Mouse (Mus musculus) neural tube, embryonic 11.5 days (tissue): ENCODE data around the gene Atf4. TPM values are rescaled to one million over a fixed set of nuclear protein-coding genes. Genes with fewer than 3 reads are reported as not detected.

Source experiments
- ATAC-seq: fragments of 200-750 bp; cut with Nextera tagmentation; 2 replicates; pipeline ENCODE4 v1.8.0; 2017; ENCODE audit warnings: moderate number of reproducible peaks, mild to moderate bottlenecking, moderate TSS enrichment, moderate library complexity; ENCODE audit not compliant: insufficient read depth, low FRiP score, low TSS enrichment
- DNase-seq: peaks from one replicate; pipeline ENCODE4 v3.0.0-alpha.2; 2015; ENCODE audit warnings: low spot score
- H3K27ac ChIP-seq: fragments of 300-500 bp; sonication (generic); 2 replicates; pipeline ENCODE4 v1.5.1; 2014; ENCODE audit warnings: low read depth, mild to moderate bottlenecking, low read length
- H3K27me3 ChIP-seq: fragments of 300-500 bp; sonication (generic); 2 replicates; pipeline ENCODE4 v1.6.1; 2014; ENCODE audit warnings: mild to moderate bottlenecking, low read length, mixed read lengths; ENCODE audit not compliant: control insufficient read depth, insufficient read depth
- H3K36me3 ChIP-seq: fragments of 300-500 bp; sonication (generic); 2 replicates; pipeline ENCODE4 v1.6.1; 2014; ENCODE audit warnings: mild to moderate bottlenecking, low read length, moderate library complexity, mixed read lengths; ENCODE audit not compliant: control insufficient read depth, insufficient read depth
- H3K4me1 ChIP-seq: fragments of 300-500 bp; sonication (generic); 2 replicates; pipeline ENCODE4 v1.6.1; 2014; ENCODE audit warnings: low read length, mixed read lengths; ENCODE audit not compliant: control insufficient read depth, insufficient read depth
- H3K4me2 ChIP-seq: fragments of 300-500 bp; sonication (generic); 2 replicates; pipeline ENCODE4 v1.6.1; 2014; ENCODE audit warnings: low read depth, mild to moderate bottlenecking, moderate library complexity
- H3K4me3 ChIP-seq: fragments of 300-500 bp; sonication (generic); 2 replicates; pipeline ENCODE4 v1.5.1; 2014; ENCODE audit warnings: low read depth, low read length
- H3K9ac ChIP-seq: fragments of 300-500 bp; sonication (generic); 2 replicates; pipeline ENCODE4 v1.6.1; 2014; ENCODE audit warnings: mild to moderate bottlenecking, low read length
- H3K9me3 ChIP-seq: fragments of 300-500 bp; sonication (generic); 2 replicates; pipeline ENCODE4 v1.6.1; 2016; ENCODE audit warnings: low read length; ENCODE audit not compliant: control insufficient read depth
- WGBS: fragments of 180-500 bp; shearing (Covaris S2); extraction: QIAGEN DNeasy Blood & Tissue Kit; methylation state at CpG from one replicate; pipeline ENCODE4 v1.1.7; 2014; 5-methylcytosine and 5-hydroxymethylcytosine counted together
- polyA plus RNA-seq: library from polyadenylated mRNA; unstranded; fragments of >200 nt; fragmentation: Nextera tagmentation; extraction: Ambion mirVana; gene quantifications from 2 replicates; pipeline ENCODE4 v1.2.1, GENCODE M21; 2014

The Atf4 gene
- polyA plus RNA-seq, 1 experiment from 2014 or later: 134 TPM

GRCm38 (mm10) chr15:80255646-80256121, 700 bp downstream of the Atf4 start:
- Histone ChIP-seq H3K9me3 (no peaks in the 10 kb centered on the region), H3K4me2 (peak overlapping the region; percentile 90), H3K27ac (peak overlapping the region; percentile 98), H3K9ac (peak overlapping the region; percentile 100), H3K36me3 (peaks cover 14% of the 10 kb centered on the region), H3K4me3 (peak overlapping the region; percentile 100), H3K4me1 (peaks cover 15% of the 10 kb centered on the region), H3K27me3 (no peaks in the 10 kb centered on the region)
- under 1% methylated on average over 50 of the region's 51 CpGs for WGBS
- peak; percentile 13; the same call in 1 of the 2 replicates for ATAC-seq
- DNase-seq: peak; percentile 83

GRCm38 (mm10) chr15:80256242-80256641, 1.3 kb downstream of the Atf4 start:
- Histone ChIP-seq H3K9ac (peak overlapping the region; percentile 100), H3K4me3 (peak overlapping the region; percentile 100), H3K27me3 (no peaks in the 10 kb centered on the region), H3K27ac (peak overlapping the region; percentile 98), H3K4me2 (peak overlapping the region; percentile 90), H3K9me3 (no peaks in the 10 kb centered on the region), H3K4me1 (peaks cover 15% of the 10 kb centered on the region), H3K36me3 (peaks cover 11% of the 10 kb centered on the region)
- no peak for DNase-seq
- no peak for ATAC-seq
- WGBS: 13% methylated on average over 16 of the region's 16 CpGs

- H3K36me3 ChIP-seq: peaks cover 11% of the 10 kb centered on the region
- peak overlapping the region; percentile 90 for H3K4me2 ChIP-seq
- no peaks in the 10 kb centered on the region for H3K27me3 ChIP-seq
- DNase-seq (no peak), ATAC-seq (no peak)
- no peaks in the 10 kb centered on the region for H3K9me3 ChIP-seq
- H3K27ac ChIP-seq: peak overlapping the region; percentile 98; the same call in 1 of the 2 replicates
- peak overlapping the region; percentile 100 for H3K4me3 ChIP-seq
- H3K4me1 ChIP-seq: peaks cover 15% of the 10 kb centered on the region
- H3K9ac ChIP-seq: peak overlapping the region; percentile 100
- 71% methylated on average over 12 of the region's 12 CpGs for WGBS
Measured at GRCm38 (mm10) chr15:80256656-80257601, 1.9 kb downstream of the Atf4 start.

- DNase-seq (no peak), ATAC-seq (no peak)
- no peaks in the 10 kb centered on the region for H3K27me3 ChIP-seq
- no peak overlapping the region for H3K4me2 ChIP-seq
- WGBS: 38% methylated on average over 4 of the region's 4 CpGs
- peaks cover 11% of the 10 kb centered on the region for H3K36me3 ChIP-seq
- 0 out of 2 replicates have a peak overlapping the region, but pooled peaks have one; percentile 100 for H3K4me3 ChIP-seq
- H3K9me3 ChIP-seq: no peaks in the 10 kb centered on the region
- H3K4me1 ChIP-seq: peaks cover 15% of the 10 kb centered on the region
- H3K9ac ChIP-seq: no peak overlapping the region
- no peak overlapping the region for H3K27ac ChIP-seq
Measured at GRCm38 (mm10) chr15:80257602-80258239, 2.7 kb downstream of the Atf4 start.

GRCm38 (mm10) chr15:80258240-80259170, 3.5 kb downstream of the Atf4 start:
- Histone ChIP-seq H3K4me3 (no peak overlapping the region), H3K4me1 (peaks cover 15% of the 10 kb centered on the region), H3K27me3 (no peaks in the 10 kb centered on the region), H3K4me2 (no peak overlapping the region), H3K36me3 (peaks cover 11% of the 10 kb centered on the region), H3K27ac (no peak overlapping the region), H3K9me3 (no peaks in the 10 kb centered on the region), H3K9ac (no peak overlapping the region)
- no peak for ATAC-seq
- no peak for DNase-seq
- WGBS: 70% methylated on average over 11 of the region's 11 CpGs

- Histone ChIP-seq H3K4me2 (no peak overlapping the region), H3K4me1 (peaks cover 10% of the 10 kb centered on the region), H3K27ac (no peak overlapping the region), H3K4me3 (no peak overlapping the region), H3K36me3 (peaks cover 11% of the 10 kb centered on the region), H3K9ac (no peak overlapping the region), H3K27me3 (no peaks in the 10 kb centered on the region), H3K9me3 (no peaks in the 10 kb centered on the region)
- no peak for ATAC-seq
- WGBS: 77% methylated on average over 8 of the region's 8 CpGs
- DNase-seq: no peak
Measured at GRCm38 (mm10) chr15:80259406-80260045, 4.5 kb downstream of the Atf4 start.

GRCm38 (mm10) chr15:80260677-80261076, 5.7 kb downstream of the Atf4 start:
- DNase-seq (peak; percentile 87), ATAC-seq (no peak)
- WGBS: 18% methylated on average over 3 of the region's 3 CpGs
- Histone ChIP-seq H3K4me2 (no peak overlapping the region), H3K36me3 (peaks cover 11% of the 10 kb centered on the region), H3K9me3 (no peaks in the 10 kb centered on the region), H3K27ac (no peak overlapping the region), H3K4me1 (peaks cover 10% of the 10 kb centered on the region), H3K27me3 (no peaks in the 10 kb centered on the region), H3K4me3 (no peak overlapping the region), H3K9ac (no peak overlapping the region)

- no peak overlapping the region for H3K9ac ChIP-seq
- no peak overlapping the region for H3K4me3 ChIP-seq
- 84% methylated on average over 7 of the region's 7 CpGs for WGBS
- no peak for DNase-seq
- H3K4me1 ChIP-seq: peaks cover 10% of the 10 kb centered on the region
- H3K36me3 ChIP-seq: peaks cover 11% of the 10 kb centered on the region
- ATAC-seq: no peak
- H3K27me3 ChIP-seq: no peaks in the 10 kb centered on the region
- no peak overlapping the region for H3K27ac ChIP-seq
- H3K4me2 ChIP-seq: no peak overlapping the region
- H3K9me3 ChIP-seq: no peaks in the 10 kb centered on the region
Measured at GRCm38 (mm10) chr15:80261100-80261499, 6.1 kb downstream of the Atf4 start.
